Mouse (Mus musculus) bone marrow macrophage, adult 2 months (primary cell): ENCODE data around the gene Ulk4.

Source experiments
- CTCF ChIP-seq: IDR thresholded peaks from 2 replicates; pipeline ENCODE4 v1.5.1; 2012; ENCODE audit warnings: low read depth, mild to moderate bottlenecking, low read length, moderate library complexity
- POLR2A ChIP-seq: IDR thresholded peaks from 2 replicates; pipeline ENCODE4 v1.6.1; 2012; ENCODE audit warnings: mild to moderate bottlenecking, low read depth, low read length, borderline replicate concordance

- TF ChIP-seq CTCF (no peak), POLR2A (no peak)
Observed at GRCm38 (mm10) chr9:121000641-121001320, 276.2 kb downstream of the Ulk4 start.
